Mouse (Mus musculus) MEL (cell line): ENCODE data around the gene Tgfbr3.

Experiments used
- E2F4 ChIP-seq: IDR thresholded peaks from 2 replicates; pipeline ENCODE4 v1.6.1; 2011; ENCODE audit warnings: low read depth, low read length, improper control_type of control experiment, borderline replicate concordance
- RAD21 ChIP-seq: IDR thresholded peaks from 2 replicates; pipeline ENCODE4 v1.6.1; 2011; ENCODE audit warnings: mild to moderate bottlenecking, low read depth, low read length, improper control_type of control experiment

DNA sequence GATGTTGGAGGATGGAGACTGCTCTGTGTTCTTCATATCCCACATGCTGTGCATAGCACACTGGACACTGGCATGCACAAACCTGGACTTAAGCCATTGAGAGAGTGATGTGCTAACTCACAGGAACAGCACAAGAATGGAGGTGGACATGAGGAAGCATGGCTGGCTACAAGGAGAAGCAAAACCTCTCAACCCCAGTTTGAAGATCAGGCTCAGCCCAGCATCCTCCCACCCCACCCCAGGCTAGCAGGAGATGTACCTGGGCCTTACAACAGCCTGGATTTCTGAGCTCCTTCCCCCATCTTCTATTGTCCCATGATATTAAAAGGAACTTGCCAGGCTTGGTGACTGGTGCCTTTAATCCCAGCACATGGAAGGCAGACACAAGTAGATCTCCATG, 126.1 kb downstream of the Tgfbr3 start:
- TF ChIP-seq E2F4 (no peak), RAD21 (no peak)
